Mouse (Mus musculus): Measurements from ENCODE around the gene Scrn1.
A peak's percentile ranks its signal among the peaks of the same experiment; 100 is the strongest.

The Scrn1 gene

GRCm38 (mm10) chr6:54528666-54529065, 37.6 kb downstream of the Scrn1 start:
- no peak for DNase-seq

- DNase-seq: no peak
These were observed 47.5 kb downstream of the Scrn1 start for GRCm38 (mm10) chr6:54518758-54519157.

GRCm38 (mm10) chr6:54516512-54517134, 49.7 kb downstream of the Scrn1 start:
- no peak for DNase-seq

GRCm38 (mm10) chr6:54512256-54512655, 54.0 kb downstream of the Scrn1 start:
- DNase-seq: no peak

GRCm38 (mm10) chr6:54509264-54509663, 57.0 kb downstream of the Scrn1 start:
- DNase-seq: no peak

- DNase-seq: no peak
These were observed 58.0 kb downstream of the Scrn1 start for GRCm38 (mm10) chr6:54508256-54508793.

GRCm38 (mm10) chr6:54507808-54508207, 58.5 kb downstream of the Scrn1 start:
- no peak for DNase-seq

GRCm38 (mm10) chr6:54507002-54507401, 59.3 kb downstream of the Scrn1 start:
- DNase-seq: peak; percentile 50 to 67

GRCm38 (mm10) chr6:54506318-54506717, 60.0 kb downstream of the Scrn1 start:
- DNase-seq: no peak

- DNase-seq: peak; percentile 44 to 73
These were observed 63.6 kb downstream of the Scrn1 start for GRCm38 (mm10) chr6:54502661-54503115.

GRCm38 (mm10) chr6:54496214-54496613, 70.1 kb downstream of the Scrn1 start:
- no peak for DNase-seq

- no peak for DNase-seq
These were observed 71.5 kb downstream of the Scrn1 start for GRCm38 (mm10) chr6:54494612-54495398.

GRCm38 (mm10) chr6:54494097-54494496, 72.2 kb downstream of the Scrn1 start:
- no peak for DNase-seq

GRCm38 (mm10) chr6:54491074-54491473, 75.2 kb downstream of the Scrn1 start:
- DNase-seq: no peak

GRCm38 (mm10) chr6:54485973-54486569, 80.2 kb downstream of the Scrn1 start:
- DNase-seq: peak in 1 of 2 experiments; percentile 42

GRCm38 (mm10) chr6:54485435-54485901, 80.8 kb downstream of the Scrn1 start:
- DNase-seq: peak; percentile 23 to 59

GRCm38 (mm10) chr6:54485000-54485399, 81.3 kb downstream of the Scrn1 start:
- DNase-seq: no peak

- DNase-seq: no peak
These were observed 84.7 kb downstream of the Scrn1 start for GRCm38 (mm10) chr6:54481390-54482112.

GRCm38 (mm10) chr6:54478646-54479324, 87.5 kb downstream of the Scrn1 start:
- DNase-seq: no peak

GRCm38 (mm10) chr6:54475926-54476667, 90.2 kb downstream of the Scrn1 start:
- DNase-seq: no peak

All from lung, postnatal 4 days (tissue).